Mouse (Mus musculus) urinary bladder, postnatal 36 days (tissue): ENCODE data around the gene Hemk1.
A peak's percentile ranks its signal among the peaks of the same experiment; 100 is the strongest.

Experiments
- DNase-seq, 2 experiments: peaks; one replicate each; pipeline ENCODE4 v3.0.0; 2022; ENCODE audit warnings: low spot score in 2 of 2, mixed read lengths in 1 of 2

Hemk1 gene

GRCm38 (mm10) chr9:107343146-107343943 is 5.2 kb upstream of the Hemk1 start:
- no peak for DNase-seq

GRCm38 (mm10) chr9:107342201-107342709 is 4.1 kb upstream of the Hemk1 start:
- no peak for DNase-seq

GRCm38 (mm10) chr9:107340911-107341645 is 2.9 kb upstream of the Hemk1 start:
- DNase-seq: no peak

GRCm38 (mm10) chr9:107340267-107340859 is 2.2 kb upstream of the Hemk1 start, which contains the start of gene 6430571L13Rik:
Gene 6430571L13Rik, plus strand, starts transcription at chr9:107340602.
- peak; percentile 87 to 92 for DNase-seq

GRCm38 (mm10) chr9:107336386-107336785 is 1.8 kb downstream of the Hemk1 start:
- no peak for DNase-seq

GRCm38 (mm10) chr9:107335909-107336308 is 2.2 kb downstream of the Hemk1 start:
- DNase-seq: peak; percentile 71 to 74

DNA sequence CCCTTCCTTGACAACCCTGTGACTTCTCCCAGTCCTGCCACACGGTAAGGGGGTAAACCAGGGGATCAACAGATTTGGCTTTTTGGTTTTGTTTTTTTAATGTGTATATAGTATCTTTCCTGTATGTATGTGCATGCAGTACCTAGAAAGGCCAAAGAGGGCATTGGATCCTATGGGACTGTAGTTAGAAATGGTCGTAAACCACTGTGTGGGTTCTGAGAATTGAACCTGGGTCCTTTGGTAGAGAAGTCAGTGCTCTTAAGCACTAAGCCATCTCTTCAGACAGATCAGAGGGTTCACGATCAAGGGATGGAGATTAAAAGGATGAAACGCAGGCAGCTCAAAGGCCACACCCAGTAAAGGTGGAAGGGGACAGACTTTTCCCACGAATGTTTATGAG is 3.1 kb downstream of the Hemk1 start:
- DNase-seq: no peak

DNA sequence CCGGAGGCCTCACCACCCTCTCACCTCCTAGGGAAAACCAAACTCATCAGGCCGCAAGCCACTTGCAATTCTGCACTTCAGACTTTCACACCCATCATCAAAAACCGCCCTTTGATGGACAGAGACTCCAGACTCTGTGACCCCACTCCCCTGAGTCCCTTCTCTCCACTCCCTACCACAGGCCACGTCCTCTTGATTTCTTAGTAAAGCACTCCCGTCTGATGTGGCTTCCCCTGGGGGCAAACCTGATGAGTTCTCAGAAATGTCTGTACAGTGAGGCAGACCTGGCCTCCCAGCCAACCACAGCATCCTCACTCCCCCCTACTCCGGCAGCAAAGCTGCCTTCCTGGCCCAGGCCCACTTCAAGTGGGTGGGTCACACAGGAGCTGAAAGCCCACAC is 3.8 kb downstream of the Hemk1 start:
- no peak for DNase-seq

DNA sequence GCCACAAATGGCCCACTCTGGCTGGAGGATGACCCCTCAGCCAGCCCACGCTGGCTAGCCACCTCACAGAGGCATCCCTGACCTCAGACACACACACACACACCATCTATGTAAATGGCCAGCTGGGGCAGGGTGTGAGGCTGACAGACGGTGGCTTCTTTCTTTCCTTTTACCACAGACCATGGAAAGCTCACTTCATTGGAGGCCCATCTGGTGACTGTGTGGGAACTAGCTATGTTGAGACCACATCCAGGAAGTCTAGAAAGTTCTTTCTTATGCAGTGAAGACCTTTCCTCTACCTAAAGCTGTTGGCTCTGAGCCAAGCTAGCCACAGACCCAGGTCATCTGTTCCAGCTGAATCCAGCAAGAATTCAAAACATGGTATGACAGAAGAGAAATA is 4.5 kb downstream of the Hemk1 start:
- no peak for DNase-seq

DNA sequence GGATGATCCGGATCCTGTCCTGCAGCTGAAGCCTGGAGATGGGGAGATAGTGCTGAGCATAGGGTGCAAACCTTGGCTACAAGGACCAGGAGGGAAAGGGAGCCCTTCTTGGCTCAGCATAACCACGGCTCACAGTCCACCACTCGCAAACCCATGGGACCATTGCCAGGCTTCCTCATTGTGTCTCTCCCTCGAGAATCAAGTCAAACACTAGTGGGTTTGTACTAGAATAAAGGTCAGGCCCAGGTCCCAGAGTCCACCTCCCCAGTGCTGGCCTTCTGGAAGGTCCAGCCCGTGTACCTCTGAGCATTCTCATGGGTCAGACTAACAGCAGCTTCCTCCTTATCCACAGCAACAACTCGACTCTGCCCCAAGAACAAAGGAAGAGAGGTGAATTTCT is 7.4 kb downstream of the Hemk1 start:
- DNase-seq: no peak

DNA sequence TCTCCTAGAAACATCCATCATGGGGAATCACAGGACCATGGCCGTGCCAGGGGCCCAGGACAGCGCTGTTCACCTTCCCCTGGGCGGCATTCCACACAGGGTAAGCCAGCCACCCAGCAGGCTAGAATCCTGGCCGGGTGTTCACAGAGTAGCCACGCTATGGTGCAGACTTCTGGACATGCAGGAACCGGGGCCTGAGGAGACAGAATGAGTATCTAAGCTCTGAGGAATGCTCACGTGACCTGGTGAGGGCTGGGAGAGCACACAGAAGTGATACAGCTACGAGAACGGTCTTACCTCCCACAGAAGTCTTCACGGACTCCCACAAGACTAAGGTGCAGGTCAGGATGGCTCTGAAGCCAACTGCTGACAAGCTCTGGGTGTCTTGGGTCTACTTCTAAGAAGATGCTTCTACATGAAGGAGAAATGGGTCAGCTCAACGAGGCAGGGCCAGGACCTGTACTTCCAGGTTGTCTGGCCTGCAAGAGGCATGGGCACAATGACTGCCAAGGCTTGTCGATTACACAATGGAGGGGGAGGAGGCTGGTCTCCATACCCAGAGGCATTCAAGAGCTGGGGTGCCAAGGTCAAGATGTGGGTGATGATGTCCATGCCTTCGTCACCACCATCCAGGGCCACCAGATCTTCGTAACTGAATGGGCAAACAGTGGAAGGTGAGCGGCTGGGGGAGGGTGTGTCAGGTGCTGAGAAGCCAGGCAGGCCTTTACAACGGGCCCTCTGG is 10.1 kb downstream of the Hemk1 start:
- peak in 1 of 2 experiments; percentile 27 for DNase-seq

- peak in 1 of 2 experiments; percentile 28 for DNase-seq
Observed at GRCm38 (mm10) chr9:107325904-107326303, 12.2 kb downstream of the Hemk1 start.

DNA sequence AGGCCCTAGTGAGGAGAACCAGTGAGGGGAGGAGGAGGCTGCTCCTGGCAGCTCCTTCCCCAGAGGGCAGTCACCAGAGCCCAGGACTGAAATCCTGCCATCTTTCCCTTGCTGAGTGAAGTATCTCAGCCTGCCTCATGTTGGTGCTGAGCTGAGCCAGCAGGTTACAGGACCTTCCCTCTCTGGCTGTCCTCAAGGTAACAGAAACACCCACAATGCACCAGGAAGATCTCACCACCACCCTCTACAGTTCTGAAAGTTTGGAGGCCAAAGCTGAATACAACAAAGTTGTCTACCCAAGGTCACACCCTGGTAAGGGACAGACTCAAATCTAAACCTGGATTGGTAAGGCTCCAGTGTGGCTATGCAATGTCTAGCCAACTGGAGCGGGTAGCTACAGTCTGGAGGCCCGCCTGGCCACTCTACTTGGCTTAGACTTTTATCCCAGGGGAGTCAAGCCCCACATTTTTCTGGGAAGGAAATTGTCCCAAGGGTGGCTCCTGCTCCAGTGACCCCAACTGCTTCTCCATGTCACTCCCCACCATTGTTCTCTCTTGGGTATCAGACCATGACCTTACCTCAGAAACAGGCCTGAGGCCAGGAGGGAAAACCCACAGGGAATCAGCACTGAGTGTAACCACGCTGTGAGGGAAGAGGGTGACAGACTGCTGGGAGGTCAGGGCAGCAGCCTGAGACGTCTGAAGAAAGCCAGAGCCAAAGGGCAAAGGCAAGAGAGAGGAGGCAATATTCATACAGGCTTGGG is 13.2 kb downstream of the Hemk1 start:
- peak in 1 of 2 experiments; percentile 43 for DNase-seq

DNA sequence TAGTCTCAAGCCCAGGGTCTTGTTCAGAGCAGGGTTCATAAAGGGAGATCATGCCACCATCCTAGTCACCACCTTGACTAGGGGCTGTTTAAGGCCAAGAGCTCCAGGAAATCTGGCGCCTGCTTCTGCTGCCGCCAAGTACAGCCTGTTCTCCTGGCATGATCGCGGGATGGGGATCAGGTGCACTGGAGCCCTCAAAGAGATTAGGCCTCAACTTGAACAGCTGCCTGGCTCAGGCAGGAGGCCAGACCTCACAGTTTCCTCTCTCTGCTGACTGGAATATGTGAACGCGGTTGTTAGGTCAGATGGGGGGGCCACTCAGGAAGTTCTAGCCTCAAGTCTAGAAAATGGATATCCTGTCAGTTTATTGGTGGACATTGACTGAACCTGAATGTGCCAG is 14.6 kb downstream of the Hemk1 start:
- DNase-seq: peak in 1 of 2 experiments; percentile 77

DNA sequence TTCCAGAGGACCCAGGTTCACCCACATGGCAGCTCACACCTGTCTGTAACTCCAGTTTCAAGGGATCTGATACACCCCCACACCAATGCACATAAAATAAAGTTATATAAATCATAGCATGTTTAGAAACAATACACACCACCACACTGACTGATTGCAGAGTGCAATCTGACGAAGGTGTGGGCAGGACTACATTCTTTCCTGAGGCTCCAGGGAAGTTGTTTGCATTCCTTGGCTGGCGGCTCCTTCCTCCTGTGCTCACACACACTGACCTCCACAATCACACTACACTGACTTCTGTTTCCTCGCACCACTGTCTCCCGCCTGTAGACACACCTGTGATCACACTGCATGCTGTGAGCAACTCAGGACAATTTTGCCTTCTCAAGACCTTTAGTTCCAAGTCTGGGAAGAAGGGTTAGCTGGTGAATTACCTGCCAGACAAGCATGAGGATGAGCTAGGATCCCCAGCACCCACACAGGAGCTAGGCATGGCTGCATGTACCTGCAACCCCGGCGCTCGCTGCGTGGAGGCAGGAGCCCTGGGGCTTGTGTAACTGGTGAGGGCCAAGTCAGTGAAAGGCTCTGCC is 15.6 kb downstream of the Hemk1 start:
- no peak for DNase-seq

DNA sequence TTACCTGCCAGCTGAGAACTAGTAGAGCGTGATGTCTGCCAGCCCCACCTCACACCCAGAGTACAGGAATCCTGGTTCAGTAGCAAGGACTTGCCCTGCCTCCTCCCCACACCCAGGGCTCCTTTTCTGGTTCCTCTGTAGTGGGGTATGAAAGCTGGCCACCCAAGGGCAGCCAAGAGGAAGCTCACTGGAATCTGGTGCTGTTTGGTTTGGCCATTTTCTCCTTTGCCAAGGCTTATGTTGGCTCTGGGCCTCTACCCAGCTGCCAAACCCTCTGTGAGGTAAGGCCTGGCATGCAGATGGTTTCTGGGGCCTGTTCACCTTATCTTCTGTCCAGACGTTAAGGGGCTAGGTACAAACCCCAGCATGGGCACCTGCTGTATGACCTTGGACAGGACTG is 22.4 kb downstream of the Hemk1 start:
- DNase-seq: no peak

- no peak for DNase-seq
Observed at GRCm38 (mm10) chr9:107313926-107314325, 24.2 kb downstream of the Hemk1 start.

GRCm38 (mm10) chr9:107312811-107313584 is 25.2 kb downstream of the Hemk1 start:
- no peak for DNase-seq

DNA sequence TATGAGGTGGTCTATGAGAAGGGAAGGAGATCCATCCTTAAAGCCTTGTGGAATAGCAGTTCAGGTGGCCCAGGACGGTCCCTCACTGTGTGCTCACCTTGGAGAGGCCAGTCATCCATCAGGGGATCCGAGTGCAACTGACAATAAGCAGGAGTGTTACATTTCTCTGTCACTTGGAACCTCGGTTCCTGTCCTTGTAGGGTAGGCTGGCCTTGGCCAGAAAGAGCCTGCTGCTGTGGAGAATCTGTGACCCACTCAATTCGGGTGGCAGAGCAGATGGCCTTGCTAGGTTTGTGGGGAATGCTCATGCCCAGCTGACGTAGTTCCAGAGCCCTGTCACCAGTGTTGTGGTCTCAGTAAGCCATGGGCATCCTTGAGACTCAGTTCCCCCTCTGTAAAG is 28.6 kb downstream of the Hemk1 start:
- DNase-seq: no peak

GRCm38 (mm10) chr9:107309171-107309570 is 29.0 kb downstream of the Hemk1 start:
- no peak for DNase-seq
